Mouse (Mus musculus): Measurements from ENCODE around the gene Dzank1. TPM values are rescaled to one million over a fixed set of nuclear protein-coding genes. Genes with fewer than 3 reads are reported as not detected.
A peak's percentile ranks its signal among the peaks of the same experiment; 100 is the strongest.

The Dzank1 gene
- 0.25 and 0.35 TPM in 2 replicates for total RNA-seq (2017)

GRCm38 (mm10) chr2:144526981-144527820 is at the start of gene Dzank1, which contains the start of gene Polr3f:
Gene Dzank1 (minus strand): TSS chr2:144527414.
Gene Polr3f (plus strand): TSS chr2:144527718.
- ATAC-seq (ENCODE audit: extremely low read depth, insufficient number of reproducible peaks, low FRiP score, poor library complexity, severe bottlenecking), result peak; percentile 98

DNA sequence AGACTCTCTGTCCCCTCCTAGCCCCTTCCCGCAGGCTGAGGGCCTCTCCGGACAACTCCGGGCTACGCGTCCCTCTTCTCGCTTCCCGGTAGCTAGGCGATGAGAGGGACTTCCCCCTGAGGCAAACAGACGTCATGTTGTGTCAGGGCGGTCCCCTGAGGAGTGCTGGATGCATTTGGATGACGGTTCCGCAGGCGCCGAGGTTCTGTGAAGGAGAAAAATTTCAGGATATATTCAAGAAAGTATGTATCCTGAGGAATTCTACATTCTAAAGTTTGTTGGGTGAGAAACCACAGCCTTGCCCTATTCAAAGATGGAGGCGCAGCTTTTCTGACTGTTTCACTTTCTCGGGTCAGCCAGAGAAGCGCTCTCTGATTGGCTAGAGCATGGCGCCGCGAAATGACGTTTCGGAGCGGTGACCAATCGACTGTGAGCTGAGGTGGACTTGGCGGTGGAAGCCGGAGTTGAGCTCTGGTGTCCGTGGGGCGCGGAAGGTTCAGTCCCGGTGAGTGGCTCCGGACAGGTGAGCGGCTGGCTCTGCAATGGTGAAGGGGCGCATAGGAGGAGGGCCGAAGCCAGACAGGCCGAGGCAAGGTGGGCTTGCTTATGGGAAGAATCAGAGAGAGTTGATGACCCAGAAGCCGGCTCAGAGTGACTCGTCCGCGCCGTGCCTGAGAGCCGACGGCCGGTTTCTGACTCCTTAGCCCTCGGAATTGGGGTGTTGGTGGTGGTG is 28.8 kb upstream of the Dzank1 start, which contains the start of gene Sec23b:
Gene Sec23b, plus strand, starts transcription at position 410 of the 733 bp plus-strand sequence.
- ATAC-seq (ENCODE audit: extremely low read depth, insufficient number of reproducible peaks, low FRiP score, poor library complexity, severe bottlenecking), result peak; percentile 98

DNA sequence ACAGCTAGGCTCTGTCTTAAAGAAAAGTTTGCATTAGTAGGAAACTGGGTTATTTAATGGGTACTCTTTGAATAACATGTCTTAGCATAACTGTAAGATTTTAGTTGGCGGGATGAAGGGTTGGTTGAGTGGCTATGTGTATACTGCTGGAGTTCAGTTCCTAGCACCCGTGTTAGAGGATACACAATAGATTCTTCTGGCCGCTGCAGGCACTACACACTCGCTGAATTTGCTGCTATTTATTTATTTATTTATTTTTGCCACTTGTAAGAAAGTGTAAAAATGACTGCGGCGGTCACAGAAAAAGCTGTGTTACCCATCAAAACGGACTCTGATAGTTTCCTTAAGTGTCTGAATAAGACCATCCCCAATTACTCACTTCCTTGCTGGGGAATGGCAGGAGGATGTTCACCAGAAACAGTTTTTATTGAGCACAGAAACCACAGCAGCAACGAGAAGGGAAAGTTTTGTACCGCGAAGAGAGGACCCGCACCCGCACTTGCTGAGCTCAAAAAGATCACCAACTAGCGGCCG is 28.1 kb upstream of the Dzank1 start:
- ATAC-seq (ENCODE audit: extremely low read depth, insufficient number of reproducible peaks, low FRiP score, poor library complexity, severe bottlenecking), result no peak

- ATAC-seq (ENCODE audit: extremely low read depth, insufficient number of reproducible peaks, low FRiP score, poor library complexity, severe bottlenecking), result no peak
These were observed 26.7 kb upstream of the Dzank1 start for GRCm38 (mm10) chr2:144553905-144554304.

GRCm38 (mm10) chr2:144550529-144550928 is 23.3 kb upstream of the Dzank1 start, which contains the start of gene Rbbp9:
Gene Rbbp9 (minus strand): TSS chr2:144550869.
- peak; percentile 80 for ATAC-seq (ENCODE audit: extremely low read depth, insufficient number of reproducible peaks, low FRiP score, poor library complexity, severe bottlenecking)

- no peak for ATAC-seq (ENCODE audit: extremely low read depth, insufficient number of reproducible peaks, low FRiP score, poor library complexity, severe bottlenecking)
These were observed 20.3 kb upstream of the Dzank1 start for GRCm38 (mm10) chr2:144547559-144547958.

DNA sequence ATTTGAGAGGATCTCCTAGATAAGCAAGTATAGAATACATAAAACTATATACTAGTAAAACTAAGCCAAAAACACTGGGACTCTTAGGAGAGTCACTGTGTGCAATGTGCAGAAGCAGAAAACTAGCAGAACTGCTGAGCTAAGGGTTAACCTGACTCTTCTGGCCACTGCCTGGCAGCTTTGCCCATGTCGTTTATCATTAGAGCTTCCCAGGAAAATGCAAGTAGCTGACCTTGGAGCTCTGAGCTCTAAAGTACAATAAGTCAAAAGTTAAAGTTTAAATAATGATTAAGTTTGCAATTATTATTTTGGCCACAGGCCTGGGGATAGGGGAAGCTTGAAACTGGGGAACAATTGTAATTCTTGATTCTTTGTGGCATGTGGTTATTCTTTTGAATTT is 18.3 kb upstream of the Dzank1 start:
- no peak for ATAC-seq (ENCODE audit: extremely low read depth, insufficient number of reproducible peaks, low FRiP score, poor library complexity, severe bottlenecking)

DNA sequence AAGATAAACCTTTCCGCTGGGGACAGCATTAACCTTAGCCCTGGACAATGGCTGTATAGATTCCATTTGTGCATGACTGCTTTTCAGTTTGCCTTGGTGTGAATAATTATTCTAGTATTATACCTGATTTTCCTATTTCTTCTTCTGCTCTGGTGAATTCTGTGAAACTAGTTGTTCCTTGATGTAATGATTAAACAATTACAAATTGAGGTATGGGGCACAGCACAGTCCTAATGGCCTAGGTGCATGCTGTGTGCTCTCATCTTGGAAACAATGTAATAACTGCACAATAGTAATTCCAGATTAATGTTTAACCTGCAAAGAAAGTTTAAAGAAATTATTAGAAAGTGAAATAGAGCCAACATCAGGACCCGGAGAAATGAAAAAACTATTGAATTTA is 17.8 kb upstream of the Dzank1 start:
- no peak for ATAC-seq (ENCODE audit: extremely low read depth, insufficient number of reproducible peaks, low FRiP score, poor library complexity, severe bottlenecking)

DNA sequence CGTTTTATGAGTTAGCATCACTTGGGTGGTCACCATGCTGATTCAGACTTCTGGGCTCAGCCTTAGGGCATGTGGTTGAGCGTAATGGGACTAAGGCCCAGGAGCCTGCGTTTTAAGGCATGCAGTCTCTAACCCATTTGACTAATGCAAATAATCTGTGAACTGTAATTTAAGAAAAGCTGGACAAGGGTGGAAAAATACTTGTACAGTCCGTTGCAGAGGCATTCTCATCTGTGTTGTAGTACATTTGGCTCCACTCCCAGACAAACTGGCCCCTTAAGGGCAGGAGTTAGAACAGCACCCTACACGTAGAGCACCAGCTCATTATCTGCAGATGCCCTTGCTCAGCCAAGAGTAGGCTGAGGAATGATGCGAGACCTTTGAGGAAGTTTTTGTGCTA is 17.4 kb upstream of the Dzank1 start:
- ATAC-seq (ENCODE audit: extremely low read depth, insufficient number of reproducible peaks, low FRiP score, poor library complexity, severe bottlenecking), result no peak

DNA sequence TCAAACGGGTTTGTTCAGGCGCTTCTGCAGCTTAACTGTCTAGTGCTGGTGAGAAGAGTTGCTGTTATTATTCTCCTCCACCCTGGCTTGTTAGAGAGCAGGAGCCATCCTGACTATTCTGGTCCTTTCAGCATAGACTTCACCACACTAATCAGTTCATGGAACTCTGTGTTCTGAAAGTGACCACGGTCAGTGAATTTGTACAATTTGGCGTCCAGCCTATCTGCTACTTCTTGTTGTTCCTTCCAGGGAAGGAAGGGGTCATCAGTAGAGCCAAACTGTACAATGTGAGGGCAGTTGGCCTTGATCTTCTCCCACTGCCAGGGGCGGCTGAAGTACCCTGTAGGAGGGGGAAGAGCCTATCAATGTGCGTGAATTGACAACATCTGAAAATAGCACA is 16.5 kb upstream of the Dzank1 start:
- no peak for ATAC-seq (ENCODE audit: extremely low read depth, insufficient number of reproducible peaks, low FRiP score, poor library complexity, severe bottlenecking)

GRCm38 (mm10) chr2:144541246-144541645 is 14.0 kb upstream of the Dzank1 start:
- 0 out of 2 replicates have a peak, but pooled peaks have one; percentile 19 for ATAC-seq (ENCODE audit: extremely low read depth, insufficient number of reproducible peaks, low FRiP score, poor library complexity, severe bottlenecking)

GRCm38 (mm10) chr2:144537123-144537522 is 9.9 kb upstream of the Dzank1 start:
- no peak for ATAC-seq (ENCODE audit: extremely low read depth, insufficient number of reproducible peaks, low FRiP score, poor library complexity, severe bottlenecking)

DNA sequence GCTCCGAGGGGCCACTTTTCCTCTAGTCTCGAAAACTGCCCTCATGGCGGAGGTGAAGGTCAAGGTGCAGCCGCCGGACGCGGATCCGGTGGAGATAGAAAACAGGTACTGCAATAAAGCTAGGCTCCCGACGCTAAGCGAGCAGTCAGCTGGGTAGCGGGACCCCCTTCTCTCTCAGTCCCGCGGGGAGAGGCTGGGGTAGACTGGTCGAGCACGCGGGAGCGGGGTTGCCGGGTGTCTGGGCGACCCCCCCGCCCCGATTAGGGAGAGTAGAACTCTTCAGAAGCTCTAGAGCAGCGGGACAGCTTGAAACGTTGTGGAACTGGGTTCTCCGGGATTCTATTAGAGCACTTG is 584 bp upstream of the Dzank1 start:
- ATAC-seq (ENCODE audit: extremely low read depth, insufficient number of reproducible peaks, low FRiP score, poor library complexity, severe bottlenecking), result no peak

DNA sequence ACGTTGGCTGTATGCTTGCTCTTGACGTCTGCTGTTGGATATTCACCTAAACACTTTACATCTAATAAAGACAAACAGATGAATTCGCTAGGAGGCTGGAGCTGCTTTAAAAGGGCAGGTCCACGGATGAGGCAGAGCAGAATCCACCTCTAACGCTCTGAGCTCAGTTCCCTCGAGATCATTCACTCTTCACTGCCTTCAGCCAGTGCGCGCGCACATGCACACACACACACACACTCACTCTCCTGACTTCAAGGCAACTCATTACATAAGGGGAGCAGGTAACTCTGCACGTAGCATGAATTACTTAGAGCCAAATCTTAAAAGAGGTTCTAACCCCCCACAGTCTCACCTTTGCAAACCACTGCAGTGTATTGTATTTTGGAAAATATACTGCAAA is 1.4 kb downstream of the Dzank1 start:
- ATAC-seq (ENCODE audit: extremely low read depth, insufficient number of reproducible peaks, low FRiP score, poor library complexity, severe bottlenecking), result no peak

- no peak for ATAC-seq (ENCODE audit: extremely low read depth, insufficient number of reproducible peaks, low FRiP score, poor library complexity, severe bottlenecking)
These were observed 7.4 kb downstream of the Dzank1 start for GRCm38 (mm10) chr2:144519772-144520171.

- ATAC-seq (ENCODE audit: extremely low read depth, insufficient number of reproducible peaks, low FRiP score, poor library complexity, severe bottlenecking), result no peak
These were observed 12.6 kb downstream of the Dzank1 start for GRCm38 (mm10) chr2:144514619-144515018.

DNA sequence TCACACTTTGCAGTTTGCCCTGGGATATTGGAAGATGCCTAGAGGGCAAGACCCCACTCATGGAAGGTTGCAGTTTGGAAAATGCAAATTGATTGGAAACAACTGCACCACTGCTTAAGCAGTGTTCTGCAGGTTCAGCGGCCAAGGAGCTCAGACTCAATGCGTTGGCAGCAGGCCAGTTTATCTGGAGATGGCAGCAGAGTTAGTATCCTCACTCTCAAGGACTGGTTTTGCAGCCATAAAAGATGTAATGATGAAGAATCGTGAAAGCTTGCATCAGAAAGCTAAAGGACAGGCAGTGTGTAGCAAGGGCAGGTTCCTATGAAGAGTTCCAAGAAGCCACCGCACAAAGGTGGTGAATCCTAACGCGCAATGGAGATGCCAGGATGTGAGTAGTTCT is 25.1 kb downstream of the Dzank1 start:
- ATAC-seq (ENCODE audit: extremely low read depth, insufficient number of reproducible peaks, low FRiP score, poor library complexity, severe bottlenecking), result no peak

DNA sequence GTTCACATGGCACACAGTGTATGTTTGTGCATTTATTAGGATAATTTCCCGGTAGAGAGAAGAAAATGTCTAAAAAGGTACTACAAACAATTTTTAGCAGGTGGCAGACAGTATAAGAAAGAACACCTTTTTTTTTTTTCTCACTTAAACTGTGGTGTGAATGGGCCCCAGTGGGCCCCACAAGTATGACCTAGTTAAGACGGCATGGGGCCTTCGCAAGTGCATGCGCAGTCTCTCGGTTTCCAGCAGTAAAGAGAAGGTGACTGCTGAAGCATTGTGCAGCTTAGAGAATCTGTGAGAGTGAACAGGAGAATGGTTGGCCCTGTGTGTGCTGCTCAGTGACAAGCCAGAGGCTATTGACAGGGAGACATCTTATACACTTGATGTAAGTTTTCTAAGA is 37.9 kb downstream of the Dzank1 start:
- ATAC-seq (ENCODE audit: extremely low read depth, insufficient number of reproducible peaks, low FRiP score, poor library complexity, severe bottlenecking), result no peak

- ATAC-seq (ENCODE audit: extremely low read depth, insufficient number of reproducible peaks, low FRiP score, poor library complexity, severe bottlenecking), result no peak
These were observed 39.7 kb downstream of the Dzank1 start for GRCm38 (mm10) chr2:144487476-144487875.

DNA sequence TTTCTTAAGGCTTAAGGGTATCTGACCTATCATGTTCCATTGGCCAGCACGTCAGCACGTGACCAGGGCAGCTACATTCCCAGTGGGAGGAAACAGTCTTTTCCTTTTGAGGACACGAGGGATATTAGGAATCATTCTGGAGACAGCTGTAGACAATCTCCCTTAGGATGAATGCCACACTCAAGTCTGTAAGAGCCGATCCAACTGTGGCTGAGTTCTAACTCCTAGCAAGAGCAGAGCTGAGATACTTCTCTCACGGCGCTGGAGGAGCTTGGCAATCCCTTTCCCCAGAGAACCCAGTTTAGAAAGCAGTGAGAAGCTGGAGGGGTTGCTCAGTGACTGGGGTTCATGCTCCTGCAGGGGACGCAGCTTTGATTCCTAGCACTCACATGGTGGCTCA is 41.8 kb downstream of the Dzank1 start:
- no peak for ATAC-seq (ENCODE audit: extremely low read depth, insufficient number of reproducible peaks, low FRiP score, poor library complexity, severe bottlenecking)
